Mouse (Mus musculus) cortical plate, adult 2 months (tissue): Measurements from ENCODE around the gene Nmrk2. TPM values are rescaled to one million over a fixed set of nuclear protein-coding genes. Genes with fewer than 3 reads are reported as not detected.
"Not testable (repeated sequence)": the region's sequence is repeated elsewhere in the genome, so short reads cannot be mapped to it uniquely, and the experiment has no call there.

ENCODE experiments used
- H3K27ac ChIP-seq: fragments of 200-500 bp; 2 replicates; pipeline ENCODE4 v1.5.1; 2012; ENCODE audit warnings: low read length, control low read depth, inconsistent platforms; ENCODE audit not compliant: insufficient read depth
- H3K4me1 ChIP-seq: fragments of 200-500 bp; 2 replicates; pipeline ENCODE4 v1.6.1; 2011; ENCODE audit warnings: low read length; ENCODE audit not compliant: control insufficient read depth, insufficient read depth
- H3K4me3 ChIP-seq: fragments of 200-500 bp; 2 replicates; pipeline ENCODE4 v1.5.1; 2011; ENCODE audit warnings: mild to moderate bottlenecking, low read length, control low read depth; ENCODE audit not compliant: insufficient read depth
- CTCF ChIP-seq: fragments of 200-500 bp; IDR thresholded peaks from 2 replicates; pipeline ENCODE4 v1.5.1; 2011; ENCODE audit warnings: mild to moderate bottlenecking, control low read depth, low read length; ENCODE audit not compliant: insufficient read depth; ENCODE audit errors: extremely low read depth
- POLR2A ChIP-seq: fragments of 200-500 bp; IDR thresholded peaks from 2 replicates; pipeline ENCODE4 v1.6.1; 2011; ENCODE audit warnings: mild to moderate bottlenecking, low read length, control low read depth; ENCODE audit not compliant: insufficient read depth; ENCODE audit errors: extremely low read depth
- polyA plus RNA-seq: library from polyadenylated mRNA; depleted of rRNA; stranded (reverse); fragments of >200 nt; gene quantifications from 2 replicates; pipeline ENCODE4 v1.2.3, GENCODE M21; 2012

Nmrk2 gene
- polyA plus RNA-seq, 1 experiment, result 0.13 TPM

GRCm38 (mm10) chr10:81217267-81217666 is 15.4 kb upstream of the Nmrk2 start:
- not testable (repeated sequence) for H3K4me1 ChIP-seq, H3K4me3 ChIP-seq
- peak; percentile 45 for TF ChIP-seq CTCF

GRCm38 (mm10) chr10:81216810-81217209 is 15.0 kb upstream of the Nmrk2 start:
- no peak for TF ChIP-seq POLR2A
- TF ChIP-seq CTCF, result no peak
- H3K4me1 ChIP-seq, result no peaks in the 10 kb centered on the region
- H3K4me3 ChIP-seq, result no peak overlapping the region

More at GRCm38 (mm10) chr10:81217267-81217666, 15.4 kb upstream of the Nmrk2 start:
- H3K27ac ChIP-seq, result not testable (repeated sequence)

GRCm38 (mm10) chr10:81216260-81216659 is 14.4 kb upstream of the Nmrk2 start:
- H3K27ac ChIP-seq, result no peak overlapping the region
- no peak for TF ChIP-seq POLR2A
- no peak for TF ChIP-seq CTCF

More at GRCm38 (mm10) chr10:81216810-81217209, 15.0 kb upstream of the Nmrk2 start:
- no peak overlapping the region for H3K27ac ChIP-seq

GRCm38 (mm10) chr10:81210154-81210553 is 8.3 kb upstream of the Nmrk2 start:
- TF ChIP-seq CTCF, result 0 out of 2 replicates have a peak, but pooled peaks have one; percentile 9
- TF ChIP-seq POLR2A, result no peak
- Histone ChIP-seq H3K27ac (no peak overlapping the region), H3K4me3 (no peak overlapping the region), H3K4me1 (no peaks in the 10 kb centered on the region)

More at GRCm38 (mm10) chr10:81216260-81216659, 14.4 kb upstream of the Nmrk2 start:
- Histone ChIP-seq H3K4me1 (no peaks in the 10 kb centered on the region), H3K4me3 (no peak overlapping the region)

DNA sequence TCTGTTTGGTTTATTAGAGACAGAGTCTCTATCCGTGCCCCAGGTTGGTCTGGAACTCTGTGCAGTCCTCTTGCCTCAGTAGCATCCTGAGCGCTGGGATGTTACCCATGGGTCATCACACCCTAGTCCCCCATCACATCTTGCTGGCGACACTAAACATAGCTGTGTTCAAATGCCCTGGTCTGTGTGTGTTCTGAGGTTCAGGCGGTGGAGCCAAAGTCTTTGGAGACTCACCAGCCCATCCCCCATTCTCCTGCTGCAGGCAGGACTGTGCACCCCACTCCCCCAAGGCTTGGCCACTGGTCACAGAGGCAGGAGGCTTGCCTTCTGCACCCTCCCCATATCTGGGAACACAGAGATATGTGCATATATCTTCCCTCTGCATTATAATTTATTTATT is 2.3 kb upstream of the Nmrk2 start:
- H3K27ac ChIP-seq, result no peak overlapping the region
- no peak overlapping the region for H3K4me3 ChIP-seq
- no peak for TF ChIP-seq CTCF
- no peak; the same call in 1 of the 2 replicates for TF ChIP-seq POLR2A
- H3K4me1 ChIP-seq, result no peaks in the 10 kb centered on the region

GRCm38 (mm10) chr10:81202978-81203720 is 1.3 kb upstream of the Nmrk2 start:
- no peak overlapping the region for H3K4me3 ChIP-seq
- no peak for TF ChIP-seq POLR2A
- TF ChIP-seq CTCF, result 0 out of 2 replicates have a peak, but pooled peaks have one; percentile 1
- H3K4me1 ChIP-seq, result no peaks in the 10 kb centered on the region
- H3K27ac ChIP-seq, result no peak overlapping the region

GRCm38 (mm10) chr10:81200605-81201287 is 1.1 kb downstream of the Nmrk2 start:
- TF ChIP-seq POLR2A, result no peak
- no peak for TF ChIP-seq CTCF
- Histone ChIP-seq H3K4me1 (no peaks in the 10 kb centered on the region), H3K27ac (no peak overlapping the region), H3K4me3 (no peak overlapping the region)

GRCm38 (mm10) chr10:81200141-81200540 is 1.7 kb downstream of the Nmrk2 start:
- H3K4me3 ChIP-seq, result no peak overlapping the region
- H3K4me1 ChIP-seq, result no peaks in the 10 kb centered on the region
- TF ChIP-seq POLR2A (no peak), CTCF (no peak)
- H3K27ac ChIP-seq, result no peak overlapping the region

DNA sequence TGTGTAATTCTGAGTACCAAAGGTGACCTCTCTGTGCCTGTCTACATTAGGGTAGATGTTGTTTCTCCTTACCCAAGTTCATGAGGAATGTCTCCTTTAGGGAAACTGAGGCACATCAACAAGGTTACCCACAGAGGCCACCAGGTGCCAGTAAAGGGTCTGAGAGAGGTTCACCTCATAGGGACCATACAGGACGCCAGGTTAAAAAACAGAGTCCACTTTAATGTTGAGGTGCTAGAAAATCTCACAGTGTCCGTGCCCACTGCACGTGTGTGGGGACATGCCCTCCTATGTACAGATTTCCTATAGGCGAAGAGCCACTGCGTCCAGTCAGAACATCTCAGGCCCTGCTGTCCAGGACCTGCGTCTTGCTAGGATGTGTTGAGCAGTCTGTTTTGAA is 2.9 kb downstream of the Nmrk2 start:
- Histone ChIP-seq H3K4me3 (no peak overlapping the region), H3K27ac (no peak overlapping the region), H3K4me1 (no peaks in the 10 kb centered on the region)
- TF ChIP-seq POLR2A, result no peak

DNA sequence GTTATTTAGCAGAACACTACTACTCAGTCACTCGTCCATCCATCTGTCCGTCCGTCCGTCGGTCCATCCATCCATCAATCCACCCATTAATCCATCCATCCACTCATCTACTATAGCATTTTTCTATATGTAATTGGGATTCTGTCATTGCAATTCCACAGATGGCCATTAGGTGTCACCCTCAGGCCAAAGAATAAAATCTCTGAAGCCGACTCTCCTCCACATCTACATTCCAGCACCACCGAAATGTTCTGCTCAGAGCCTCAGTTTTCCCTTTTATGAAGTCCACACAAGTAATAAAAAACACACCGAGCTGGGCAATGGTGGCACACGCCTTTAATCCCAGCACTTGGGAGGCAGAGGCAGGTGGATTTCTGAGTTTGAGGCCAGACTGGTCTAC is 3.6 kb downstream of the Nmrk2 start:
- TF ChIP-seq POLR2A, result no peak
- peak; percentile 74 for TF ChIP-seq CTCF
- Histone ChIP-seq H3K27ac (no peak overlapping the region), H3K4me1 (0 out of 2 replicates have a peak, but pooled peaks cover 2% of the 10 kb centered on the region), H3K4me3 (no peak overlapping the region)
